Mouse (Mus musculus): ENCODE data around the gene Mst1r. TPM values are rescaled to one million over a fixed set of nuclear protein-coding genes. Genes with fewer than 3 reads are reported as not detected.

Mst1r gene
- total RNA-seq, 1 experiment from 2014 or later: 8.3 TPM

DNA sequence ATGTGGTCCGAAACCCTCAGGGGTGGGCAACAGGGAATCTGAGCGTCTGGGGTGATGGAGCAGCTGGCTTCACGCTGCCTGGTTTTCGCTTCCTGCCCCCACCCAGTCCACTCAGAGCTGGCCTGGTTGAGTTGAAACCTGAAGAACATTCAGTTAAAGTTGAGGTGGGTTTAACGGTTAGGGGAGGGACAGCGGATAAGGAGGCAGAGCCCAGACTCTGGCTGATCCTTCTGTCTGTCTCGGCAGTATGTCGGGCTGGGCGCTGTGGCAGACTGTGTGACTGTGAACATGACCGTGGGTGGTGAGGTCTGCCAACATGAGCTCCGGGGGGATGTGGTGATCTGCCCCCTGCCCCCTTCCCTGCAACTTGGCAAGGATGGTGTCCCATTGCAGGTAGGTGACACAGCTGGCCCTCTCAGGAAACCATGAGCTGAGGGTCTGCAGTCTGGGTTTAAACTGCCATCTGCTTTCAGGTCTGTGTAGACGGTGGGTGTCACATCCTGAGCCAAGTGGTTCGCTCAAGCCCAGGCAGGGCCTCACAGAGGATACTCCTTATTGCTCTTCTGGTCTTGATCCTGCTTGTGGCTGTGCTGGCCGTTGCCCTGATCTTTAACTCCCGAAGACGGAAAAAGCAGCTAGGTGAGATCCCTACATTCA, 8.2 kb downstream of the Mst1r start:
- DNase-seq: no peak

DNA sequence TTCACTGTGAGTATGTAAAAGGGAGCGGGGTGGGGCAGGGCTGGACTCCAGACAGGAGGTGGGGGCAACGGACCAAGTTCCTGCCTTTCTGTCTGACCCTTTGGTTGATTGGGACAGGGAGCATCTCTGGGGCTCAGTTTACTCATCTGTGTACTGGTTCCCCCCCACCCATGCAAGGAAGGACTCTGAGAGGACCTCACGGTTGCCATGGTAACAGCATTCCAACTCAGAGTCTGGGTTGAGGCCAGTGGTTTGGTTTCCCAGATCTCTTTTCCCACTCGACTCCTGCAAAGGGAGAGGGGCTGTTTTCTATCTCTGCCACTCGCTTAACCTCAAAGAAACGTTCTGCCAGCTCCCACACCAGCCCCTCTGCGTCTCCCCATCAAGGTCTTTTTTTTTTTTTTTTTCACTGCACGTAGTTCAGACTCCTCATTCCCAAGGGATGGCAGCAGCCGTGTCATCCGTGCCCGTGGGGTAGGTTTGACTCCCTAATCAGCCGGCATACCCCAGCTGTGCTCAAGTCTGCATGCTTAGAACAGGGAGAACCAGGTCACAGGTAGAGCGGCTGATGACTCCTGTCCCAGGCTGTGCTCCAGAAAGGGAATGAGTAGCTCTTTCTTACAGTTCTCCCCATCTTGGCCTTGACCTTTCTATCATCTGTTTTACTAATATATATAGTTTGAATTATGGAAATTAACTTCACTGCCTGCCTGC, 11.4 kb downstream of the Mst1r start:
- DNase-seq: no peak

DNA sequence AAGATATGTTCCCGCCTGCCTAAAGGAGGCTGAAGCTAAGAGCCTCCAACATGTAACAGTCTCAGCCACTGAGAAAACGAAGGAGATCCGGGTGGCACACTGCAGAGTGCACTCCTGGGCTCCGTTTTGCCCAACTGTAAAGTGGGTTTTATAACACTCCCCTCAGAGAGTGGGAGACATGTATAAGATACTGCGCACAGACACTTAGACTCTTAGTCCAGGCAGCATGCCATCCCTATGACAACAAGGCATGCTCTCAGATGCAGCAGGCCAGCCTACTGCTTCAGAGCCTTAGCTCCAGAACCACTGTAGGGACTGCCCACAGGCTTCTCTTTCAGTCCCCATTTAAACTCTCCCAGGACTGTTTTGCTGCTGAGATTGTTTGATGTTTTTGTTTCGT, 12.2 kb downstream of the Mst1r start:
- no peak for DNase-seq

DNA sequence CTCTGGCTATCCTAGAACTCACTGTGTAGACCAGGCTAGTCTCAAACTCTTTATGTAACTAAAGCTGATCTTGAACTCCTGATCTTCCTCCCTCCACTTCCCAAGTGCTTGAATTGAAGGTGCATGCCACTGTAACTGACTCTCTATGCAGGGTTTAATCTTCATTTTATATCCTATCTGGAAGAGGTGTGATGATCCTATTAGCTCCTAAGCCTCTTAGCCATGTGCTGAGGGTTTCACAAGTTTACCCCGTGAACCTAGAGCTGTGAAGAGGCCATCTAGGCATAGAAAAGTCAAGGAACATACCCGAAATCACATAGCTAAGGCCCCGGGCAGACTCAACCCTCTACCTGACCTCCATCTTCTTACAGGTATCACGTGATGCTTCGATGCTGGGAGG, 12.8 kb downstream of the Mst1r start:
- no peak for DNase-seq

DNA sequence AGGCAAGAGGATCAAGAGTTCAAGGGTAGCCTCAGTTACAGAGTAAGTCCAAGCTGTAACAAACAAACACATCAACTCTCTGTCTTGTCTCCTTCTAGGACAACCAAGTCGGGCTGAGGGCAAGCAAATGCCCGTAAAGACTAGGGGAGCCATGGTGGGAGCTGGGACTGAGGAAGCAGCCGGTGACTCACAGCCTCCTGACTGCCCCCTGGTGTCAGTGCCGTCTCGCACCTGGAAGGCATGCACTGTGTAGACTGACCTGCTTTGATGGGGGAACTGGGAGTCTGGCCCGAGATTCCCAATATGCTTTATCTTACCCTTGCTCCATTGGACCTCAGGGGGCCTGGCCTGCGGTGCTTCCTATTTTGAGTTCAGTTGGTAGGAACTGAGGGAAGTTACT, 16.3 kb downstream of the Mst1r start:
- DNase-seq: peak; percentile 61

DNA sequence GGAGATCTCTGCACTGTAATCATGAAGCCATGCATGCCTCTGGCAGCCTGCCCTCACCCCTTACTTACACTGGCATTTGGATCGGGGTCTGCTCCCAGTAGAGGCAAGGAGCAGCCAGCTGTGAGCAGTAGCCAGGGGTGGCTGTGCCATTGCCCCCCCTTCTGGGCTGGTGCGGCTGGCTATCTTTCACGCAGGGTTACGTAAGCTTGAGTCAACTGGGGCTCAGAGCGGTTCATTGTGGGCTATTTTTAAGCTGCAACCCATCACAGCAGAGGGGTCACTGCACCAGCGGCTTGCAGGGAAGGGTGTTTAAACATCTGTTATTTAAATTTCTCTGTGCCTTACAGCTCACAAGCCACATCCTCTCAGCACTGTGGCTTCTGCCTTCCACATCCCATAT, 17.3 kb downstream of the Mst1r start:
- no peak for DNase-seq

DNA sequence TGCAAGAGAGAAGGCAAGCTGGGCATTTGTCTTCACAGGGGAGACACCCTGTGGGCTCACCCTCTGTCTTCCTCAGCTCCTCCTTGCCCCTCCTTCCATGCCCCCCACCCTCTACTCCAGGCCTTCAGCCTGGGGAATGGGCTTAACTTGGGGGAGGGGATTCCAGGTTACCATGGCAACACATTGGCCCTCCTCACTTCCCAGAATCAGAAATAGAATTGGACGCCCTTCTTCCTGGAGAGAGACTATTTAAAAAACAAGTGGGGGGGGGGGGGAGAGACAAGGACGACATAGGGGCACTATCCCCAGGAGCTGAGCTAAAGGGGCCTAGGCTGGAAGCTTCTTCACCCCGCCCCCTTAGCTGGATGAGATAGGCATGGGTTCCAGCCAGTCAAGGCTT, 18.6 kb downstream of the Mst1r start:
- no peak for DNase-seq

DNA sequence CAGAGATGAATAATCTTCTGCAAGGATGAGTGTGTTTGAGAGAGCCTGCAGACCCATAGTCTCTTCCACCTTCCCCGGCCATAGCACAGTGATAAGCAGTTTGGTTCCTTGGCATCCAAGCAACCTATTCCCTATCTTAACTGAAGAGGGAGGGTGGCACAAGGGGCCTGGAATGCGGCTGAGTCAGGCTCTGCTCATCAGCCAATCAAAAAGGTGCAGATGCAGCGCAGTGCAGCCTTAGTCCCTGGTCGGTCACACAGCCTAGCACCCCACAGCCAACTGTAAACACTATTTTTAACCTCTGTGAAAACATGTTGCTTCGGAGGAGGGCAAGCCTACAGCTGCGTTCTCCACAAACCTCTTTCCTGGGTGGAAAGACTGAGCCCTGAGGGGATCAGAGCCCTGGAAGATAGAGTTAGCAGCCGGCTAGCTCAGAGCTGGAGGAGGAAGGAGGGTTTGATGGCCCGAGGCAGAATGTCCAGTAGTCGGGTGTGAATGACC, 20.3 kb downstream of the Mst1r start:
- DNase-seq: no peak

DNA sequence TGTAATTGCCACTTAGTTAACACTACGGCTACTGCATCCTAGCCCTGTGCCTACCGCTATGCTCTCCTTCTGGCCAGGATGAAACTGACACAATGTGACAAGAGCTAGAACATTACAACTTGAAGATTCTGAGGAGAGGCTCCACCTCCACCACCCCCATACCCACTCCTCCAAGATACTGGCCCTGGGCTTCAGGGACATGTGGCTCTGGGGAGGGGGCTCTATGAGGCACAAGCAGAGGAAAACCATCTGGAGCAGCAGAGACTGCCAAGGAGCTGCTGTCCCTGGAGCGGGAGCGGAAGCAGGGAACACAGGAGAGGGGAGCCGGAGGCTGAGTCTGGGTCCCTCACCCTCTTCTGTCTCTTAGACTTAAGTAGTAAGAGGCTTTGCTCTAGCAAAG, 21.1 kb downstream of the Mst1r start:
- no peak for DNase-seq

DNA sequence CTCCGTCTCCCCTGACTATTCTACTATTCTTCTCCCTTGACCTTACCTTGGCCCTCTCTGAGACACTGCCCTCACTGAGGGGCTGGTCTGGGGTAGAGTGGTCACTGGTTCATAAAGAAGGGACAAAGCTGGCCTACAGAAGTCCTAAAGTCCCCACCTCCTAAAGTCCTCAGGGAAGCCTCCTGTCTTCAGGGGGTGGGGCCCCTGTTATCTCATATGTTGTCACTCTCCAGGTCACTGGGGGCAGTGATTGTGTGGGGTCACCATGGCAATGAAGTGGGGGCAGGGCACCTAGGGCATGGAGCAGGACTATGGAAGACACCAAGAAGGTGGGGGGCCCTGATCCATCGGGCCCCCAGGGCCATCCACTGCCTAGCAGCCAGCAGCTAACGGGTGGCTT, 21.5 kb downstream of the Mst1r start, which contains the start of gene Actl11:
TSS of gene Actl11 (plus strand) at position 301 of the 400 bp plus-strand sequence.
- no peak for DNase-seq

DNA sequence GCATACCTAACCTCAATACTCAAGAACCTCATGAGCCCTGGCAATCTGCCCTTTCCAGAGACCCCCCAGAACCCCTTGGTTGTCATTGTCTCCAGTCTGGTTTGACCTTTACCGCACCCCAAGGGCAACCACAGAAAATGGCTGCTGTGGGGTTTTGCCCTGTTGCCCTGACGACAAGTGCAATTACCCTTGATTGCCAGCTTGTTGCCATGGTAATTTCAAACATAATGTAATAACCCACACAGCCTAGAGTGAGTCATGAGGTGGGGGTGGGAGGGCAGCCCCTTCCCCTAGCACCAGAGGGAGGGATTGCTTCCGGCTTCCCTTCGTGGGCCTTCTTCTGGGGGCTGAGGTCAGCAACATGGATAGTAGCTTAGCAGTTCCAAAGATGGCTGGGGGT, 25.5 kb downstream of the Mst1r start:
- no peak for DNase-seq

DNA sequence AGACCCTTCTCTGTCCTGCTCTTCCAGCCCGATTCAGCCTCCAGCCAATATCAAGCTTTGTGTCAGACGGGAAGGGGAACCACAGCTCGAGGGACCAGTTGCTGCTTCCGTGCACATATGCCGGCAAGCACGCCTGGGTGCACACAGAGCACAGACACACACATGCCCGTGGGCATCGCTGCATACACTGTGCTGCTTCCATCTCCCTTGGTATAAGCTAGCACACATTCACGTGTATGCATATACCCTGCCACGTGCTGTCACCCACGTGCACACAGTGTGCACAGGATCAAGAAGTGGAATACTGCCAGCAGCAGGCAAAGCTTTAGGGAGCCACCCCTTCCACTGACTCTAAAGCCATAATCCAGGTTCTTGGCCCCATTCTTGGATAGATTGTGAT, 27.5 kb downstream of the Mst1r start:
- DNase-seq: no peak

DNA sequence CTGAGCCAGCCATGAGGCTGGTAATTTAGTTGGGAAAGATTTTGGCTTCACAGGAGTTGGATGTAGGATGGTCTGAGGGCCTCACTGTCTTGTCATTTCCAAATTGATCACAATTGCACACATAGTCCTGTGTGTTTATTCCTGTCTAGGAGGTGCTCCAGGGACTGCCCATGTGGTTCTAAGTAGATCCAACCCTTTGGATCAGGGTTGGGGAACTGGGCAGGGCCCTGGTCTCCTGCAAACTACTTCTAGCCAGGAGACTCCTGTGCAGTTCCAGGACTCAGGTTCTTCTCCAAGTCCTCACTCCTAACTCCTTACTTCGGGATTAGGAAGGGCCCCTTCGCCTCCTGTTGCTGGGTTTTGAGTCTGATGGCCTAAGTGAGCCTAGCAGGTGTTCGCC, 28.7 kb downstream of the Mst1r start, which contains the start of gene Camkv:
TSS of gene Camkv (plus strand) at position 301 of the 400 bp plus-strand sequence.
- no peak for DNase-seq

DNA sequence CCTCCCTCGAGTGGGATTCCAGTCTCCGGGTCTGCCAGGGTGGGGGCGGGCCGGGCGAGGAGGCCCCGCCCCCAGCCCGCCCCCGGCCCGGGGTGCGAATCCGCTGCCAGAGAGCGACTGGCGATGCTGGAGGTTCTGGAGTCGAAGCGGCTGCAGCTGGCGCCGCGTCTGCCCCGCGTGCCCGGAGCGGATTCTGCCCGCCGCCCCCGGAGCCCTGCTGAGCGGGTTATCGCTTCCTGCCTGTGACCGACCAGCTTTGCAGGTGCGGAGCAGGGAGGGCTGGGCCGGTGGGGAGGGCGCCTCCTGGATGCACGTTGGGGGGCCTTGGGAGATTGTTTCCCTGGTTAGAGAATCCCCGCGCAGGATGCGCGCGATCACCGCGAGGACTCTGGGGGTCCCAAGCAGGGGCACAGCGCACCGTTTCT, 29.1 kb downstream of the Mst1r start:
- peak; percentile 39 for DNase-seq

DNA sequence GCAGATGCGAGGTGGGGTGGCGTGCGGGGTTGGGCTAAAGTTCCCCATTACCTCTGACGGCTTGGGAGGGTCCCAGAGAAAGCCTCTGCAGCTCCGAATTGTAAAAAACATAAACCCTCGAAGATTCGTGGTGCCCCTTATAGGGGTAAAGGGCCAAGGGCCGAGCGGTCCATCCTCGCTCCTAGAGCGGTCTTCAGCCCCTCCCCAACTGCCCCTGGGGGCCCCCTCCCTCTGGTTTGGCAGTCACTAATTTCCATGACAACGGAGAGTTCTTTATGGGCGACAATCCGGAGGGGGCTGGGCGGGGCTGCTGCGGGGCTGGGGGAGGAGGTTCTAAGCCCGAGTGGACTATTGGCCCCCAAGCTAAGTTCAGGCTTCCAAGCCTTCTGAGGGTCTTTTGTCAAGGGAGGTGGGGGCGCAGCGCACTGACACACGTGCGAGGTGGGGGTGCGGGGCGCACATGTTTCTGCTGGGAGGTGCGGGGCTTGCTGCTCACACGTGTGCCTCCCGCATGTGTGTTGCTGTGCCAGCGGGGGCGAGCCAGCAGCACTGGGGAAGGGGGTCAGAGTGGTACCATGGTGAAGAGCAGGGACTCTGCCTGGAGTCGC, 29.6 kb downstream of the Mst1r start:
- DNase-seq: no peak

DNA sequence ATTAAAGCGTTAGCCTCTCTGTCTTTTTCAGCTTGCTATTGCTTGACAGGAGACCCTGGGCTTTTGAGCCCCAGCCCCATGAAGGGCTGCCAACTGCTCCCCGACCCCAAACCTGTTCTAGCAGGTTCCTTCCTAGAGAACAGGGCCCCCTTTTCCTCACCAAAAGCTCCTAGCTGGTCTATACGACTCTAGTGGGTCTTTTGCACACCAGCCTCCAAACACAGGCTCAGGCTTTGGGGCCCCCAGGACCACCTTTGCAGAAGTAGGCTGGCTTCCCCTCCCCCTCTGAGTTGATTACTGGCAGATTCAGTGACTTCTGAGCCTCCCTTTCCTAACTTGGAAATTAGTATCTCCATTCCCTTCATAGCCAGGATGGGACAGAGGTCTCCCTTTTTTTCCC, 30.2 kb downstream of the Mst1r start:
- DNase-seq: no peak

DNA sequence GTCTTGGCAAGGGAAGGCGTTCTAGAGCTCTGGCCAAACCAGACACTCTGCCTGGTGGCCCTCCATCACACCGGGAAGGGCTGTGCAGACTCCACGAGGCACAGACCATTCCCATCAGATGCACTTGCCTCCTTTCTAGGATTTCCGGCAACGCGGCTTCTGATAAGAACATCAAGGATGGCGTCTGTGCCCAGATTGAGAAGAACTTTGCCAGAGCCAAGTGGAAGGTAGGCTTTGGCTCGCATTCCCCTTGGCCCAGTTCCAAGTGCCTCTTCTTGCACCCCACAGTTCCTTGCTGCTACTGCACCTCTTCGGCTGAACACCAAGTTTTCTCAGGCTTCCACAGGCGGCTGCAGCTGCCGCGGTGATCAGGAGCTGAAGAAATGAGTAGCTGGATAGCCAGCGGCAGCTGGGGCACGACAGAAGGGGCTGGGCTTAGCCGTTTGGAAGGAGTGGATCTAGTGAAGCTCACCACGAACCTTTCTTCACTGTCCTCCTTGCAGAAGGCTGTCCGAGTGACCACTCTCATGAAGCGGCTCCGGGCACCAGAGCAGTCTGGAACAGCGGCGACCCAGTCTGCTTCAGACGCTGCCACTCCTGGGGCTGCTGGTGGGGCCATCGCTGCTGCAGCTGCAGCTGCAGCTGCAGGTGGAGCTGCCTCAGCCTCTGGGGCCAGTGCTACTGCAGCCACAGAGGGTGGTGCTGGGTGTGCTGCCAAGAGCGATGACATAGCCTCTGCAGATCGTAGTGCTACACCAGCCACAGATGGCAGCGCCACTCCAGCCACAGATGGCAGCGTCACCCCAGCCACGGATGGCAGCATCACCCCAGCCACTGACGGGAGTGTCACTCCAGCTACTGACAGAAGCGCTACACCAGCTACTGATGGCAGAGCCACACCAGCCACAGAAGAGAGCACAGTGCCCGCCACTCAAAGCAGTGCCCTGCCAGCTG, 40.8 kb downstream of the Mst1r start:
- no peak for DNase-seq

DNA sequence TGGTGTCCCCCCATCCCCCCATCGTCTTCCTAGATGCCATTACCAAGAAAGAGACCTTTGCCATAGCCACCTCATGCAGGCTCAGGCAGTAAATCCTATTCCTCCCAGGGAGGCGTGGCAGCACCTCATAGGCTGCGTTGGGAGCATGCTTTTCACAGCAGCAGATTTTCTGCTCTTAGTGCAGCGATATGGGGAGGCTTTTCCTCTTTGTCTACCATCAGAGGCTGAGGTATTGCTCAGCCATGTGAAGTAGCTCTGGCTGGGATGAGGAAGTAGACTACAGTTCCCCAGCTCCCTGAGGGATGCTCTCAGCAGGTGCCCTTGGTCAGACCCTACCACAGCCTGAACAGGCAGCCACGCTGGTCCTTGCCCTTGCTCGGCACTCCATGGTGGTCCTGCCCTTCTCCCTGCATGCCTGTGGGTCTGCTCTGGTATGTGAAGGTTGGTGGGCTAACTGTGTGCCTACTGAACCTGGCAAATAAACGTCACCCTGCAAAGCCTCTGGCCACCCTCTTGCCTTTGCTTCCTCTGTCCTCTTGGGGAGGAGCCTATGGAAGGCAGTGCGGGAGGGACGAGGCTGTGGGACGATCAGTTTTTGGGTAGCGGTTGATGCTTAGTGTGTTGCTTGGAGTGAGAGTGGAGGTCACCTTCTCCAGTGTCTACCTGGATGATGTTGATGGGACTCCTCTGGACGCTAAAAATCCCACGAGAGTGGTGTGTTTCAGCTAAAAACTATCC, 42.7 kb downstream of the Mst1r start:
- no peak for DNase-seq

DNA sequence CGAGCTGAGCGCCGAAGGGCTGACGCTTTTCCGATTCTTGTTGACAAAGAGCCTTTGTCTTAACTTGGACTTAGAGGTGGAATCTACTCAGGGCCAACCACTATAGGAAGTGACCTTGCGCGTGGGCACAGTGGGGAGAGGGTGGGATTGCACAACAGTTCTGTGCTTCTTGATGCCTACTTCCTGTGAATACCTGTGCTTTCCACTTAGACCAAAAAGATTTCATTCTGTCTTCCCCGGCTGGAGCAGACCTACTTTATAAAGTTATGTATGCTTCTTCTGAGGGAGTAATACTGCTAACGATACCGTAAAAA, 43.2 kb downstream of the Mst1r start, which contains the start of gene Traip:
TSS of gene Traip (plus strand) at position 215 of the 314 bp plus-strand sequence.
- no peak for DNase-seq

DNA sequence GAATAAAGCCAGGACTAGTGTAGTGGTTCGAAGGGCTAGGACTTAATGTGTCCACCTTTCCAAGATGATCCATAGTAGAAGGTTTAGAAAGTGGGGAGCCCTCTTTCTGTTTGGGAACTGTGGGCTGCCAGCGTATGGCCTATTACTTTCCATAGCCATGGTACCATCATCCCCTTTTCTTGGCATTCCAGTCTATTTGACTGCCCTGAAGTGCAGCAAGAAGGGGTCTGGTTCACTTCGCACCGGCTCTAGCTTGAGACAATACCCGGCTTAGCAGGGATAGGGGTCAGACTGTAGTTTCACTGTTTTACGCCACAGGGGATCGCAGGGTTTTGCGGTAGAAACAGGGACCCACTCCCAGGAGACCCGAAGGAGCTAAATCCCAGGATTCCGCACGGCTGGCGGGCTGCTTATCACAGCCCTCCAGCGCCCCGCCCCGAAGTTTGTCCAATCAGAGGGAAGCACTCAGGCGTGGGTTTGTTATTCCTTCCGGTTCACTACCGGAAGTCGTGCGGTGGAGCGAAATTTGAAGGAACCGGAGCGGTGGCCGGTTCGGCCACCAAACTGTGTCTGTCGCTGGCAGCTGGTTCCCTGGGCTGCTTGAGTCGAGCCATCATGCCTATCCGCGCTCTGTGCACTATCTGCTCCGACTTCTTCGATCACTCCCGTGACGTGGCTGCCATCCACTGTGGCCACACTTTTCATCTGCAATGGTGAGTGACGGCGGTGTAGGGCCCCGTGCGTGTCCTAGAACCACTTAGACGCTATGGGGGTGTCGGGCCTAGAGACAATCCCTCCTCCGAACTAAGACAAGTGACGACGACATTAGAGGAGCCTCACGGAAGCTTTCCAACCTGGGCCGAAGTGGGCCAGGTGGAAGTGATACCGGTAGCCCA, 44.0 kb downstream of the Mst1r start:
- peak; percentile 94 for DNase-seq
